Mouse (Mus musculus): Measurements from ENCODE around the gene Tspyl4.

DNA sequence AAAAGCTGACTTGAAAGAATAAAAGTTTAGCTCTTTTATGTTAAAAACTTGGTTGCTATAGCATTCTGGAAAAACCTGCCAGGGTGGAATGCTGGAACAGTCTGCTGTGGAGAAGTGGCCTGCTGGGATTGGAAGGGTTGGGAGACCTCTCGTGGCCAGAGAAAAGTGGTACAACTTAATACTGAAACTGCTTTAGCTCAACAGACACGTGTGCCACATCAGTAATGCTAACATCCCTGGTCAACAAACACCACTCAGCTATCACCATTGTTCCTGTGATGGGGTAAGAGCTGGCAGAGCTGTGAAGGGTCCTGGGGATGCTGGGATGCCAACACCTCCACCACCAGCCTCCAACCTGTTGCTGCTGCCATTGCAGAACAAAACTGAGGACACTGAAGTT is 31.1 kb downstream of the Tspyl4 start:
- peak; percentile 75 for TF ChIP-seq CTCF (IDR thresholded peaks at IDR 0.05; ENCODE audit: insufficient read depth, low read length)
- no peak for TF ChIP-seq POLR2A (IDR thresholded peaks at IDR 0.05; ENCODE audit: borderline replicate concordance, extremely low read depth, low read depth, low read length)

All from lung, adult 2 months (tissue).